Mouse (Mus musculus) small intestine, adult 2 months (tissue): ENCODE results near the gene Cd300a. TPM values are rescaled to one million over a fixed set of nuclear protein-coding genes. Genes with fewer than 3 reads are reported as not detected.

Experiments used
- H3K27ac ChIP-seq: fragments of 200-500 bp; 2 replicates; pipeline ENCODE4 v1.5.1; 2012; ENCODE audit warnings: low read depth, low read length, control low read depth, inconsistent platforms; ENCODE audit not compliant: insufficient read depth
- H3K27me3 ChIP-seq: fragments of 200-500 bp; 2 replicates; pipeline ENCODE4 v1.6.1; 2012; ENCODE audit warnings: mild to moderate bottlenecking, moderate library complexity, low read length, inconsistent platforms; ENCODE audit not compliant: control insufficient read depth, insufficient read depth
- H3K36me3 ChIP-seq: fragments of 200-500 bp; 2 replicates; pipeline ENCODE4 v1.6.1; 2012; ENCODE audit warnings: mild to moderate bottlenecking, low read length, control low read depth, inconsistent platforms; ENCODE audit not compliant: control insufficient read depth, insufficient read depth
- H3K4me1 ChIP-seq: fragments of 200-500 bp; 2 replicates; pipeline ENCODE4 v1.6.1; 2012; ENCODE audit warnings: low read length, inconsistent platforms, mixed read lengths; ENCODE audit not compliant: control insufficient read depth, insufficient read depth, insufficient read length
- H3K4me3 ChIP-seq: fragments of 200-500 bp; 2 replicates; pipeline ENCODE4 v1.5.1; 2012; ENCODE audit warnings: low read depth, mild to moderate bottlenecking, control low read depth, inconsistent platforms, low read length, moderate library complexity
- CTCF ChIP-seq: fragments of 200-500 bp; IDR thresholded peaks from 2 replicates; pipeline ENCODE4 v1.5.1; 2012; ENCODE audit warnings: low read depth, mild to moderate bottlenecking, control low read depth, inconsistent platforms, low read length, moderate library complexity, mixed read lengths; ENCODE audit not compliant: insufficient replicate concordance, insufficient read length; ENCODE audit errors: extremely low read depth
- POLR2A ChIP-seq: fragments of 200-500 bp; IDR thresholded peaks from 2 replicates; pipeline ENCODE4 v1.6.1; 2012; ENCODE audit warnings: low read depth, mild to moderate bottlenecking, control low read depth, inconsistent platforms, low read length, moderate library complexity
- WGBS: fragments of 180-500 bp; shearing (Covaris S2); methylation state at CpG from one replicate; pipeline ENCODE4 v1.1.7; 2018; 5-methylcytosine and 5-hydroxymethylcytosine counted together
- polyA plus RNA-seq: library from polyadenylated mRNA; depleted of rRNA; stranded (reverse); fragments of >200 nt; gene quantifications from 2 replicates; pipeline ENCODE4 v1.2.3, GENCODE M21; 2012

Cd300a gene
- polyA plus RNA-seq, 1 experiment = 0.91 TPM

DNA sequence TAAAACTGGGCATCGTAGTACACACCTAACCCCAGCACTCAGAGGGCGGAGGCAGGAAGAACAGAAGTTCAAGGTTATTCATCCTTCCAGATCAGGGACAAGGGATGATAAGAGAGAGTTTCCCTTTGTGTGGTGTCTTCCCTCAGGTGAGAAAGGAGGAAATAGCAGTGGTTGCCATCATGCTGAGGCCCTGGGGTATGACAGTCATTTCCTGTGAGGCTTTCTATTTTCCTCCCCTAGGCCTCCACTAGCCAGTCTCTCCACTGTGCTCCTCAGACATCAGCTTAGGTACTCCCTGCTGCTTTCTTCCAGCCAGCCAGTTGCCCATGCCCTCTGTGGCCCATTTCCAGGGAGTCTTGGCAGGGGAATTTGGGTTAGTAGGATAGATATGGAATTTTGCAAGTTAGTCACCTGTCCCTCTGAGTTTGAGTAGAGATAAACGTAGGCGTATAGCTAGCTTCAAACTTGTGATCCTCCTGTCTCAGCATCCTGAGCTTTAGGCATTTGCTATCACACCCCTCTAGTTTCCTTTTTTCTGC, 6.5 kb upstream of the Cd300a start:
- peaks cover 5% of the 10 kb centered on the region; the same call in 1 of the 2 replicates for H3K4me1 ChIP-seq
- no peaks in the 10 kb centered on the region for H3K36me3 ChIP-seq
- no peaks in the 10 kb centered on the region; the same call in 1 of the 2 replicates for H3K27me3 ChIP-seq
- 72% methylated on average over 4 of the region's 4 CpGs for WGBS
- no peak for TF ChIP-seq POLR2A
- TF ChIP-seq CTCF = no peak
- no peak overlapping the region for H3K27ac ChIP-seq
- H3K4me3 ChIP-seq = no peak overlapping the region

DNA sequence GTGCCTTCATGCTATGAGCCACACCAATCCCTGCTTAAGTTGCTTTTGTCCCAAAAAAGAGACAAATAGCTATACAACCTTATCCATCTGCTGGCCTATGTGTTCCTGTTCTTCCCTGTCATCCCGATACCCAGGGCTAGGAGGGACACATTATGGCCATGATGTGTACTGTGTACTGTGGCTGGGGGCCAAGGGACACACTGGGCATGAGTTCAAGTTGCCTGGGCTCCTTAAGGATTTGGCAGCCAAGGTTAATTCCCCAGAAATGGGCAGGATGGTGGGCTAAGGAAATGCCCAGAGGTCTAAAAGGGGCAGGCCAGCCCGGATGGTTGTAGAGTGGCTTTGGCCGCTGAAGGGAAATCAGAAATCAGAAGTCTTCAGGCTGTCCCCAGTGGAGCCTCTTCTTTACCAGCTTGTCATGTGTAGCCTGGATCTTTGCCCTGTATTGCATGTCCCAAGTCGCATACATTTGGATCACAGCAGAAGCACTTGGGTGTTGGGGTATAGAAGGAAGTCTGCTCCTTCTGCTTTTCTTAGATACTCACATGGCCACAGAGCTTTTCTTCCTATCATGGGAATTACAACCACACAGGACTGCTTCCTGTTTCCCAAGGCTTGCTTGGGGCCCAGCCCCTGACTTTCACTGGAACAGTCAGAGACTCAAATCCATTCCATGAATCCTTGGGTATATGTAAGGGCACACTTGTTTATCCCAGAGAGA, 5.3 kb upstream of the Cd300a start:
- WGBS = 52% methylated on average over 4 of the region's 4 CpGs
- Histone ChIP-seq H3K4me3 (no peak overlapping the region), H3K36me3 (no peaks in the 10 kb centered on the region), H3K27ac (no peak overlapping the region), H3K27me3 (no peaks in the 10 kb centered on the region; the same call in 1 of the 2 replicates), H3K4me1 (peaks cover 5% of the 10 kb centered on the region; the same call in 1 of the 2 replicates)
- no peak for TF ChIP-seq CTCF
- TF ChIP-seq POLR2A = no peak

DNA sequence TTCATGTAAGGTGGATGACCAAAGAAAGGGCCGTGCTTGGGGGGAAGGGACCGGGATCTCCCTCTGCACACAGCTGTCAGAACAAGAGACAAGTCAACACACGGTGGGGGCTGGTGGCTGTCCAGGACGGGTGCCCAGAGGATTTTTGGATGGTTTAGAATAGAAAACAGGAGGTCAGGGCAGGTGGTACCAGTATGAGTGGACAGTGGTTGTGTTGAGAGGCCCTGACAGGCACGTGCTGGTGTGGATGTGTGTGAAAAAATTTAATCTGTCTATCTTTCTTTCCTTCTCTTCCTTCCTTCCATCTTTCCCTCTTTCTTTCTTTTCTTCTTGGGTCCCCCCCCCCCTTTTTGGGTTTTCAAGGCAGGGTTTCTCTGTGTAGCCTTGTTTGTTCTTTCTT, 701 bp downstream of the Cd300a start:
- no peaks in the 10 kb centered on the region; the same call in 1 of the 2 replicates for H3K27me3 ChIP-seq
- H3K4me1 ChIP-seq = no peaks in the 10 kb centered on the region
- WGBS = 48% methylated on average over 5 of the region's 5 CpGs
- no peaks in the 10 kb centered on the region for H3K36me3 ChIP-seq
- 0 out of 2 replicates have a peak overlapping the region, but pooled peaks have one; percentile 26 for H3K27ac ChIP-seq
- peak overlapping the region; percentile 45 for H3K4me3 ChIP-seq
- TF ChIP-seq POLR2A (no peak), CTCF (no peak)

DNA sequence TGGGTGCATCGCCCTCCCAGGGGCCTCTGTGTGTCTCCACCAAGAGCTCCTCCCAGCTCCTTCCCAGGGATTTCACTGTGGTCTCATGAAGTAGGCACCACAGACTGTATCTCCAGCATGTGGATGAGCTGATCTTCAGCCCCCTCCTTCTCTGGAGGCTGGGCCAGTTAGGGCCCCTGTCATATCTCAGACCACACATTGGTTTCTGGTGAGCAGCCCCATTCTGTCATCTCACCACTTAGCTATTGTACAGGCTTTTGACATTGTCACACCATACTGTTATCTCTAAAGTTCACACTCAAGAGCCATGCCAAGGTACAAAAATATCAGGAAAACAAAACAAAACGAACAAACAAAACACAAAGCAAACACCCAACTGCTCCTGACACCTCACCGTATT, 6.2 kb downstream of the Cd300a start:
- TF ChIP-seq POLR2A = no peak
- no peak for TF ChIP-seq CTCF
- Histone ChIP-seq H3K27ac (no peak overlapping the region), H3K36me3 (no peaks in the 10 kb centered on the region), H3K4me1 (no peaks in the 10 kb centered on the region), H3K27me3 (no peaks in the 10 kb centered on the region), H3K4me3 (no peak overlapping the region)
- WGBS = 78% methylated on average over 3 of the region's 3 CpGs

DNA sequence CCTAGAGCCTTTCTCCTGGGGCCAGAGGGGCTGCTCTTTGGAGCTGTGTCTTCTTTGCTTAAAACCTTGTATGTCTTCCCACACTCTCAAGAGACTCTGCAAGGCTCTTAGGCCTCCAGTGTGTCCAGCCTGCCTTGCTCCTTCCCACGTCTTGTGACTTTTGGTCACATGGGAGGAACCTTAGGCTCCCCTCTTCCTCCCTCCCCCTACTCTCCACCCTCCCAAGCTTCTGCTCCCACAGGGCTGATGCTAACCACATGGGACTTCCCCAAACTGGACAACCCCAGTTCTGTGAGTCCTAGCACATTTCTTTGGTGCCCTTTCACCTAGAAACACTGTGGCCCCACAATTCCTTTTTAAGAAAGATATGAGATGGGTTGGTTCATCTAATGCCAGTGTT, 8.2 kb downstream of the Cd300a start:
- Histone ChIP-seq H3K4me3 (no peak overlapping the region), H3K4me1 (no peaks in the 10 kb centered on the region), H3K27ac (0 out of 2 replicates have a peak overlapping the region, but pooled peaks have one; percentile 33), H3K27me3 (no peaks in the 10 kb centered on the region), H3K36me3 (no peaks in the 10 kb centered on the region)
- TF ChIP-seq CTCF (no peak), POLR2A (no peak)
- WGBS = 19% methylated on average over 1 of the region's 1 CpGs

DNA sequence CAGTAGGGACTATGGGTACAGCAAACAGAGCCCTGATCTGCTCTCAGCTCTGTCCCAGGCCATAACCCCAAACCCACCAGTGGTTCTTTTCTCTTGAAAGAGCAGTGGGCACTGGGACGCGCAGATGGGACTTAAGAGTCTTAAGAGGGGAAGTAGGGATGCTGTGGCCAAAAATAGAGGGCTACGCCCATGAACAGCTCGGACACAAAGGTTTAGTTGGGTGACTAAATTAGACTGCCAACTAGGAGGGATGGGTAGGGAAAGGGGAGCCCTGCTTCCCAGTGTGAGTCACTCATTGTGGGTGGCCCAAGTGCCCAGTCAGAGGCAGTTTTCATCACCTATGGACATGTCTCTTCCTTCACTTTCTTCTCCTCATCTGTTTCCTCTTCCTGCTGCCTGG, 13.4 kb downstream of the Cd300a start:
- WGBS = 90% methylated on average over 4 of the region's 4 CpGs
- no peak for TF ChIP-seq POLR2A
- no peak for TF ChIP-seq CTCF
- H3K27ac ChIP-seq = no peak overlapping the region
- no peaks in the 10 kb centered on the region for H3K4me1 ChIP-seq
- no peaks in the 10 kb centered on the region for H3K27me3 ChIP-seq
- no peak overlapping the region for H3K4me3 ChIP-seq
- H3K36me3 ChIP-seq = no peaks in the 10 kb centered on the region

DNA sequence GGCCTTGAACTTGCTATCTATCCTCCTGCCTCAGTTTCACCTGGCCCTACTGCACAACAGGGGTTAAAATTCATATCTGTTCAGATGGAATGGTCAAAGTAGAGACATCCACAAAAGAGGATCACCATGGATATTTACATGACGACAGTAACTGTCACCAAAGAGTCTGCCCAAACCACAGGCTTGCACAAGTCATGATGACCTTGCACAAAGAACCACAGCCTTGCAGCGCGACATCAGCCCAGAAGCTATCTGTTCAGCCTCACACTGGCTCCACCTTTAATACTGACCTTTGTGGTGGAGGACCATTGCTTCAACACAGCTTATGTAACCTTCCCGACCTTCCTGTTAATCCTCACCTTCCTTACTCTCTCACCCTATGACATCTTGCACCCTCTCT, 17.7 kb downstream of the Cd300a start:
- Histone ChIP-seq H3K27ac (peak overlapping the region; percentile 40; the same call in 1 of the 2 replicates), H3K27me3 (no peaks in the 10 kb centered on the region), H3K4me3 (no peak overlapping the region), H3K4me1 (no peaks in the 10 kb centered on the region), H3K36me3 (no peaks in the 10 kb centered on the region)
- TF ChIP-seq CTCF (no peak), POLR2A (no peak)
- 57% methylated on average over 4 of the region's 4 CpGs for WGBS
